Mouse (Mus musculus) embryonic facial prominence, embryonic 14.5 days (tissue): ENCODE results near the gene Arhgdia. TPM values are rescaled to one million over a fixed set of nuclear protein-coding genes. Genes with fewer than 3 reads are reported as not detected.
A peak's percentile ranks its signal among the peaks of the same experiment; 100 is the strongest.

ENCODE experiments used
- ATAC-seq: fragments of 200-750 bp; cut with Nextera tagmentation; 2 replicates; pipeline ENCODE4 v1.8.0; 2017; ENCODE audit warnings: low read depth, moderate number of reproducible peaks, moderate TSS enrichment
- DNase-seq: peaks from one replicate; pipeline ENCODE4 v3.0.0-alpha.2; 2015; ENCODE audit warnings: low spot score
- H3K27ac ChIP-seq: fragments of 300-500 bp; sonication (generic); replicated peaks from 2 replicates; pipeline ENCODE4 v1.5.1; 2014; ENCODE audit warnings: low read depth, mild to moderate bottlenecking, low read length, moderate library complexity
- H3K27me3 ChIP-seq: fragments of 300-500 bp; sonication (generic); replicated peaks from 2 replicates; pipeline ENCODE4 v1.6.1; 2014; ENCODE audit warnings: low read length; ENCODE audit not compliant: control insufficient read depth, insufficient read depth
- H3K36me3 ChIP-seq: fragments of 300-500 bp; sonication (generic); 2 replicates; pipeline ENCODE4 v1.6.1; 2014; ENCODE audit warnings: low read length, mixed read lengths; ENCODE audit not compliant: control insufficient read depth, insufficient read depth
- H3K4me1 ChIP-seq: fragments of 300-500 bp; sonication (generic); 2 replicates; pipeline ENCODE4 v1.6.1; 2014; ENCODE audit warnings: antibody characterized with exemption, low read length; ENCODE audit not compliant: control insufficient read depth, insufficient read depth
- H3K4me2 ChIP-seq: fragments of 300-500 bp; sonication (generic); 2 replicates; pipeline ENCODE4 v1.6.1; 2014; ENCODE audit warnings: low read depth, mild to moderate bottlenecking, low read length, moderate library complexity, mixed read lengths
- H3K4me3 ChIP-seq: fragments of 300-500 bp; sonication (generic); 2 replicates; pipeline ENCODE4 v1.5.1; 2014; ENCODE audit warnings: low read depth, mild to moderate bottlenecking, low read length
- H3K9ac ChIP-seq: fragments of 300-500 bp; sonication (generic); 2 replicates; pipeline ENCODE4 v1.6.1; 2014; ENCODE audit warnings: low read depth, mild to moderate bottlenecking, low read length, moderate library complexity, mixed read lengths
- H3K9me3 ChIP-seq: fragments of 300-500 bp; sonication (generic); 2 replicates; pipeline ENCODE4 v1.6.1; 2016; ENCODE audit warnings: low read length; ENCODE audit not compliant: control insufficient read depth
- WGBS: fragments of 180-500 bp; shearing (Covaris S2); extraction: QIAGEN DNeasy Blood & Tissue Kit; methylation state at CpG from one replicate; pipeline ENCODE4 v1.1.7; 2014; 5-methylcytosine and 5-hydroxymethylcytosine counted together
- polyA plus RNA-seq: library from polyadenylated mRNA; unstranded; fragments of >200 nt; fragmentation: Nextera tagmentation; extraction: Ambion mirVana; gene quantifications from 2 replicates; pipeline ENCODE4 v1.2.1, GENCODE M21; 2014

Arhgdia gene
- polyA plus RNA-seq, 1 experiment from 2014 or later, result 558 TPM

- Histone ChIP-seq H3K4me3 (peak within 1 kb of the TSS; percentile 83), H3K4me2 (peak within 1 kb of the TSS; percentile 92), H3K9me3 (no peaks in the 10 kb centered on the region), H3K36me3 (peaks cover 46% of the 10 kb centered on the region), H3K9ac (peak within 1 kb of the TSS; percentile 97), H3K27ac (peak within 1 kb of the TSS; percentile 96), H3K4me1 (peaks cover 17% of the 10 kb centered on the region), H3K27me3 (no peaks in the 10 kb centered on the region)
- peak; percentile 96 for ATAC-seq
- peak; percentile 100 for DNase-seq
- 0% methylated on average over 55 of the region's 94 CpGs for WGBS
Observed at GRCm38 (mm10) chr11:120572752-120573584, 8.5 kb downstream of the Arhgdia start, which contains the start of gene P4hb. Gene P4hb, minus strand, starts transcription at chr11:120573253.

GRCm38 (mm10) chr11:120572417-120572751 lies 9.0 kb downstream of the Arhgdia start:
- Histone ChIP-seq H3K36me3 (peaks cover 46% of the 10 kb centered on the region), H3K4me1 (peaks cover 17% of the 10 kb centered on the region), H3K27me3 (no peaks in the 10 kb centered on the region), H3K9ac (peak overlapping the region; percentile 97), H3K4me3 (peak overlapping the region; percentile 83), H3K4me2 (peak overlapping the region; percentile 92), H3K9me3 (no peaks in the 10 kb centered on the region), H3K27ac (peak overlapping the region; percentile 80)
- 2% methylated on average over 10 of the region's 24 CpGs for WGBS
- ATAC-seq, result peak; percentile 13
- no peak for DNase-seq

GRCm38 (mm10) chr11:120571754-120572416 lies 9.5 kb downstream of the Arhgdia start:
- H3K4me3 ChIP-seq, result peak overlapping the region; percentile 83
- H3K36me3 ChIP-seq, result peaks cover 46% of the 10 kb centered on the region
- H3K9me3 ChIP-seq, result no peaks in the 10 kb centered on the region
- no peak for DNase-seq
- peak overlapping the region; percentile 97 for H3K9ac ChIP-seq
- H3K27ac ChIP-seq, result peak overlapping the region; percentile 80
- peaks cover 17% of the 10 kb centered on the region for H3K4me1 ChIP-seq
- H3K4me2 ChIP-seq, result peak overlapping the region; percentile 92
- 9% methylated on average over 11 of the region's 11 CpGs for WGBS
- H3K27me3 ChIP-seq, result no peaks in the 10 kb centered on the region
- no peak for ATAC-seq

GRCm38 (mm10) chr11:120571122-120571521 lies 10.3 kb downstream of the Arhgdia start:
- no peak overlapping the region for H3K27ac ChIP-seq
- WGBS, result 72% methylated on average over 3 of the region's 3 CpGs

GRCm38 (mm10) chr11:120568324-120568723 lies 13.1 kb downstream of the Arhgdia start:
- WGBS, result 93% methylated on average over 6 of the region's 6 CpGs

More at GRCm38 (mm10) chr11:120571122-120571521, 10.3 kb downstream of the Arhgdia start:
- H3K4me3 ChIP-seq, result peak overlapping the region; percentile 83
- peaks cover 54% of the 10 kb centered on the region for H3K36me3 ChIP-seq
- ATAC-seq (no peak), DNase-seq (no peak)
- no peaks in the 10 kb centered on the region for H3K27me3 ChIP-seq
- no peaks in the 10 kb centered on the region for H3K9me3 ChIP-seq
- H3K4me1 ChIP-seq, result peaks cover 17% of the 10 kb centered on the region
- H3K4me2 ChIP-seq, result peak overlapping the region; percentile 92
- H3K9ac ChIP-seq, result peak overlapping the region; percentile 97

GRCm38 (mm10) chr11:120565114-120565513 lies 16.3 kb downstream of the Arhgdia start:
- Histone ChIP-seq H3K4me1 (no peaks in the 10 kb centered on the region), H3K4me3 (no peak overlapping the region), H3K9ac (no peak overlapping the region), H3K4me2 (no peak overlapping the region), H3K27me3 (no peaks in the 10 kb centered on the region), H3K27ac (no peak overlapping the region), H3K9me3 (no peaks in the 10 kb centered on the region), H3K36me3 (peaks cover 97% of the 10 kb centered on the region)
- DNase-seq, result no peak
- 89% methylated on average over 9 of the region's 9 CpGs for WGBS
- ATAC-seq, result no peak

More at GRCm38 (mm10) chr11:120568324-120568723, 13.1 kb downstream of the Arhgdia start:
- Histone ChIP-seq H3K9ac (0 out of 2 replicates have a peak overlapping the region, but pooled peaks have one; percentile 6), H3K4me1 (peaks cover 9% of the 10 kb centered on the region), H3K27me3 (no peaks in the 10 kb centered on the region), H3K27ac (no peak overlapping the region), H3K4me3 (no peak overlapping the region), H3K9me3 (no peaks in the 10 kb centered on the region), H3K36me3 (peaks cover 80% of the 10 kb centered on the region), H3K4me2 (no peak overlapping the region)
- ATAC-seq (no peak), DNase-seq (no peak)

GRCm38 (mm10) chr11:120562949-120563348 lies 18.5 kb downstream of the Arhgdia start:
- no peaks in the 10 kb centered on the region for H3K9me3 ChIP-seq
- no peaks in the 10 kb centered on the region for H3K4me1 ChIP-seq
- H3K27me3 ChIP-seq, result no peaks in the 10 kb centered on the region
- DNase-seq (no peak), ATAC-seq (no peak)
- no peak overlapping the region for H3K4me3 ChIP-seq
- H3K27ac ChIP-seq, result no peak overlapping the region
- 96% methylated on average over 13 of the region's 13 CpGs for WGBS
- no peak overlapping the region for H3K9ac ChIP-seq
- H3K4me2 ChIP-seq, result no peak overlapping the region
- H3K36me3 ChIP-seq, result peaks cover 94% of the 10 kb centered on the region

GRCm38 (mm10) chr11:120560952-120561728 lies 20.3 kb downstream of the Arhgdia start:
- no peaks in the 10 kb centered on the region for H3K4me1 ChIP-seq
- no peak for ATAC-seq
- H3K27me3 ChIP-seq, result no peaks in the 10 kb centered on the region
- peaks cover 5% of the 10 kb centered on the region; the same call in 1 of the 2 replicates for H3K9me3 ChIP-seq
- DNase-seq, result no peak
- H3K36me3 ChIP-seq, result peaks cover 76% of the 10 kb centered on the region
- H3K4me2 ChIP-seq, result no peak overlapping the region
- 88% methylated on average over 13 of the region's 13 CpGs for WGBS
- H3K9ac ChIP-seq, result no peak overlapping the region
- H3K4me3 ChIP-seq, result no peak overlapping the region
- H3K27ac ChIP-seq, result no peak overlapping the region
